Mouse (Mus musculus) CD8-positive naive resting alpha-beta T cell, adult 2 months (primary cell): ENCODE results near the gene Ints6.
"Not testable (repeated sequence)": the region's sequence is repeated elsewhere in the genome, so short reads cannot be mapped to it uniquely, and the experiment has no call there.

Source experiments
- DNase-seq, 2 experiments: peaks; one replicate each; pipeline ENCODE4 v3.0.0; 2022; ENCODE audit warnings: low read depth in 2 of 2, low spot score in 2 of 2

The Ints6 gene

DNA sequence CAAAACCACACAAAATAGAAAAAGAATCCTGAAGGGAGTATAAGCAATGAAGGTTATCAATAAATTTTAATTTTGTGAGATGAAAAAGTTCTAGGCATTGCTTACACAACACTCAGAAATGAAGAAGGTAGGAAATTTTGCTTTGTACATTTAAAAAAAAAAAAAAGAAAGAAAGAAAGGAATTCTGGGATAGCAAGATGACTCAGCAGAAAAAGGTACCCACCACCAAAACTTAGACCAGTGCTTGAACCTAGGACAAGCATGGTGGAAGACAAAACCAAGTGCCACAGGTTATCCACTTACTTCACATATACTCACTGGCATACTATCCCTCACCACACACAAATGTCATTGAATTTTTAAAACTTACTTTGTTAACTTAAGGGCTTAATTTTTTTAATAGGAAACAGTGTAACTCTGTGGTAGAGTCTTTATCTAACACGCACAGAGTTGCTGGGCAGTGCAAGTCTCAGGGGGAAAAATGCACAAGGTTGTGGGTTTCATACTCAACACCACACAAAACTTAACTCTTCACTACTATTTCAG is 5.8 kb downstream of the Ints6 start:
- DNase-seq = no peak

DNA sequence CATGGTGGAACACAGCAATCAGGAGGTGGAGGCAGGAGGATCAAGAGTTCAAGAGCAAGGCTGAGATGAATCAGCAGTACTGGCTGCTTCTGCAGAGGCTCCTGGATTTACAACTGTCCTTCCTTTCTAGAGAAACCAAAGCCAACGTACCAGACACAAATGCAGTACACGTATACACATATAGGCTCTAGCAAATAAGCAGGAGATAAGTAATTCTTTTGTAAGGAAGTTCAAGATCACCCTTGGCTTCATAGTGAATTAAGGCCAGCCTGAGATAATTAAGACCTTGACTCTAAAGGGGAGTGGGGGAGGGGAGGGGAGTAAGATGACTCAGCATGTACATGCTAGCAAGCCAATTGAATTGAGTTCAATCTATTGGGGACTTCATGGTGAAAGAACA is 9.5 kb downstream of the Ints6 start:
- no peak for DNase-seq

DNA sequence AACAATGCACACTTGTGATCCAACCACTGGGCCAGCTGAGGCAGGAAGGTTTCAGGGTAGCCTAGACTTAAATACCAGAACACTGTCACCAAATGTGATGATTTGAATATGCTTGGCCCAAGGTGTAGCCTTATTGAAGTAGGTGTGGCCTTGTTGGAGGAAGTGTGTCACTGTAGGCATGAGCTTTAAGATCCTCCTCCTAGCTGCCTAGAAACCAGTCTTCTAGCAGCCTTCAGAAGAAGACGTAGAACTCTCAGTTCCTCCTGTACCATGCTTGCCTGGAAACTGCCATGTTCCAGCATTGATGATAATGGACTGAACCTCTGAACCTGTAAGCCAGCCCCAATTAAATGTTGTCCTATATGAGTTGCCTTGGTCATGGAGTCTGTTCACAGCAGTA is 25.3 kb downstream of the Ints6 start:
- DNase-seq = no peak

DNA sequence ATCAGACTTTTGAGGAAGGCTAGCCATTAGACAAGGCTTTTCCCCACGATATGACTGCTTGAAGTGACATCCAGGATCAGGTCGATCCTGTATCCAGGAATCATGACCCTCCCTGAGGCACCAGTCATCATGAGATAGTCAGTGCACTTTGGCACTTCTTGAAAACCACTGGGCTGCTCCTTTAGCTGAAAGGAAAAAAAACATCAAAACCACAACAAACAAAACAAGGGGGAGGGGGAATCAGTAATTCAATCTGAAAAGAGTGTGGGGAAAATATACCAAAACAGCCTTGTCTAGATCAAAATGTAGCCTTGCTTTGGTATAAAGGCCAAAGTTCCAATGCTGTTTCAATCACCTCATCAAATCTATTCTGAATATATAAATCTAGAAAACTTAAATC is 27.3 kb downstream of the Ints6 start:
- DNase-seq = no peak

DNA sequence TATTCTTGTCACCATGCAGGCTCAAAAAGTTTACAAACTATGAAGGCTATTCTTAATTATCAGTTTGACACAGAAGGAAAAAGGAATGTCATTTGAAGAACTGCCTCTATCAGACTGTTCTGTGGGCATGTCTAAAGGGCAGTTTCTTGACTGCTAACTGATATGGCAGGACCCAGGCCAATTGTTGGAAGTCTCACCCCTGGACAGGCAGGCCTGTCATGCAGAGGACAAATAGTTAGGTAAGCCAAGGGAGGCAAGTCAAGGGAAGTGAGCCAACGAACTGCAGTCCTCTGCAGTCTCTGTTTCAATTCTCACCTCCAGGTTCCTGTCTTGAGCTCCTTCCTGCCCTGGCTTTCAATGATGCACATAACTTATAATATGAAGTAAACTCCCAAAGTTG is 29.1 kb downstream of the Ints6 start:
- no peak for DNase-seq

DNA sequence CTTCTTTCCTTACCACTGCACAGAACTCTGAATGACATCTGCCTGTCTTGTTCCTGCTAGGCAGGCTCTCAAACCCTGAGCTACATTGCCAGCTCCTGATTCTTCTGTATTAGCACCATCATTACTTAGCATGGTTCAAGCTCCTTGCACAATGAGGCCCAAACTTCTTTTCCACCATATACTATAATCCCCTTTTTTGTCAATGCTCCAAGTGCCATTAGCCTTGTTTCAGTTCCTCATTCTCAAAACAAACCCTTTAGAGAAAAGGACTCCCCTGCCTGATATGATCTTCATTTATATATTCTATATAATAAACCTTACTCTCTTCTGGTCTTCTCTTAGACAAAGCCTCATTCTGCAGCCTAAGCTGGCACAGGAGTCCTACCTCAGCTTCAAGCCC is 36.4 kb downstream of the Ints6 start:
- no peak for DNase-seq

DNA sequence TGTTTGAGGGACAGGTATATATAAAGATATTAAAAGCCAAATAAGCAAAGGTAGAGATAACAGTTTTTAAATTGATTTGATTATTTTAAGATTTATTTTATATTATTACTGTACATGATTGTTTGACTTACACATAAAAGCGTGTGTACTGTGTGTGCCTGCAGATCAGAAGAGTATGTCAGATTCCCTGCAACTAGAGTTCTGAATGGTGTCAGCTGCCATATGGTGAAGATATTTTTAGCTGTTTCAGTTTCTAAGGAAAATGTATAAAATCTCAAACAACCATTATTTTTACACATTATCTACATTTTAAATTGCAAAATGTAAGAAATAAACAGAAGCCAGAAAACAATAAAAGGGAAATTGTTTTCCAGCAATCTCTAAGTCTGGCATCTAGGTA is 39.3 kb downstream of the Ints6 start:
- DNase-seq = no peak

DNA sequence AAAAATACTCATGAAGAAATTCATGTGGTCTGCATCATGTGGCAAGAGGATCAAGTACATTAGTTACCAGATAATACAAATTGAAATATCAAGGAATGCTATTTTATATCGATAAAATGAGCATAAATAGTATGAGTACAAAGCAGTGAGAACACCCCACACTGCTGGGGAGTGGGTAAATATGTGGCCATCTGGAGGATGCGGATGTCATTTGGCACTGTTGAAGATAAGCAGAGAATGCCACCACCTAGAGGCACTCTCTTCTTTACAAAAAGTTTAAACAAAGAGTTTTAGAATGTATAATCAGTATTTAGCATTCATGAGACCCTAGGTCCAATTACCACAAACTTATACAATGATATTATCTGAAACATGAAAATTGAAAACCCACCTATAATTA is 42.8 kb downstream of the Ints6 start:
- DNase-seq = no peak

DNA sequence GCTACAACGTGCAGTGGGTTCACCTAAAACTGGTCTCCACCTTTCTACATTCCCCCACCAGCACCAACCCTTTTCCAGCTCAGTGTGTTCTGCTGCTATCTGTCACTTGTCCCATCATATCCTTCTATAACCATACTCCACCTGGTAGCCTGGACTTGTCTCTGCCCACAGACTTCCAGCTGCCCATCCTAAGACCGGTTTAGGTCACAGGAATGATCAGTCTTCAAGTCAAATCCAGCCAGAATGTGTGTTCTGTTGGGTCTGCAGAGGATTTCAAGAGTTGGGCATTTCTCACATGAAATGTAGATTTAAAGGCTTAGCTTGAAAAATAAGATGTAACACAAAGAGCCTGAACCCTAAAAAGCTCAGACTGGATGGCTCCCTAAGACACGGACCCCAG is 87.3 kb downstream of the Ints6 start:
- DNase-seq = no peak

DNA sequence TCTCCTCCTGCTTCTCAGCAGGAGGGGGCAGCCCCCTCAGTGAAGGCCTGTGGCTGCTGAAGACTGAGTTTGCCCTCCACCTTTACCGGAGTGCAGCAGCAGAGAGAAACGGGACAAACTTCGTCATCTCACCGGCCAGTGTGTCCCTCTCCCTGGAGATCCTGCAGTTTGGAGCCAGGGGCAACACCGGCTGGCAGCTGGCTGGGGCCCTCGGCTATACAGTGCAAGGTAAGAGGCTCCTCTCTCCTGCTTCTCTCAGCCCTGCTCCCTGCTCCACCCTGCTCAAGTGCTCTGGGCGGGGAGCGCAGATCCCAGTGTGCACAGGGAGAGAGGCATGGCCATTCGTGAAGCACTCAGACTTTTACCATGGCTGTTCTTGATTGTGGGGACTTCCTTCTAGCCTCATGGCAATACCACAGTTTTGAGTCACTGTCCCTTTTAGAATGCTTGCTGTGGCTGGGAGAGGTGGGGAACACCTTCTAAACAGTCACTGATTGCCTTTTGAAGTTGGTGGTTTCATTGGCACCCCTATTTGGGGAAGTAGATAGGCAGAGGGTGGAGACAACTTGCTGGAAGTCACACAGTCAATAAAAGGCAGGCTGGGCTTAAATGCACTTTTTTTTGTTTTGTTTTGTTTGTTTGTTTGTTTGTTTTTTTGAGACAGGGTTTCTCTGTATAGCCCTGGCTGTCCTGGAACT is 95.8 kb downstream of the Ints6 start:
- DNase-seq = no peak

DNA sequence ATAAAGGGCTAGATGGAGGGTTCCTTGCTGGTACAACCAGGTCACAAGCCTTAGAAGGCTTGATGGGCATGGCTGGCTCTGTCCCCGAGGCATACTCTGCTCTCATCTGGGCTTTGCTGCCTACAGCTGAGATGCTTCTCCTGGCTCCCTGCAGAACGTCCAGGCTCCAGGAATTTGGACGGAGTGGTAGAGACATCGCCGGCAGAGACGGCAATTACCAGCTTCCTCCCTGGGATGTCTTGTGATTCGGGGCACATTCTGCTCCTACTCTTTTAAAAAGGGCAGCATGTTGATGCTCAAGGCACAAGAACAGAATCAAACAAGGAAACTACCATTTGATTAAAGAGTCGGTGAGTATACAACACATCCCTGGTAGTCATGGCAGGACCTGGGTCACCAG is 97.6 kb downstream of the Ints6 start, which contains the start of gene Serpine3:
Gene Serpine3, plus strand, starts transcription at position 301 of the 400 bp plus-strand sequence.
- no peak for DNase-seq

DNA sequence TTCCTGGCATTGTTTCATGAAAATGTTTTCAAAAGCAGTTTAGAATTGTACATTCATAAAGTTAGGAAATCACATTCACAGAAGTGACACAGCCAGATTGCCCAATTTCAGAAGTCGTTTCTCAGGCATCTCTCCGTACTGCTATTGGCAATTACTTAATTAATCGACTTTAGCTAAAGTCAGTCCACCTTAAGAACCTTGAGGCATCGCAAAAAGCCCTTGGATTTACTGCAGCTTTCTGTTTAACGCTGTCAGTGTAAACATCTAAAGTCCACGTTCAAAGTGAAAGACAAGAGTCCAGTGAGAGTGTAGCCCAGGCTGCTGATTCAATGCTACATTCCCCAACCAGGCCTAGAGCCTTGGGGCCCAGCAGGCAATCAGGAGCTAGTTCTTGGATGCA is 98.6 kb downstream of the Ints6 start:
- no peak for DNase-seq

DNA sequence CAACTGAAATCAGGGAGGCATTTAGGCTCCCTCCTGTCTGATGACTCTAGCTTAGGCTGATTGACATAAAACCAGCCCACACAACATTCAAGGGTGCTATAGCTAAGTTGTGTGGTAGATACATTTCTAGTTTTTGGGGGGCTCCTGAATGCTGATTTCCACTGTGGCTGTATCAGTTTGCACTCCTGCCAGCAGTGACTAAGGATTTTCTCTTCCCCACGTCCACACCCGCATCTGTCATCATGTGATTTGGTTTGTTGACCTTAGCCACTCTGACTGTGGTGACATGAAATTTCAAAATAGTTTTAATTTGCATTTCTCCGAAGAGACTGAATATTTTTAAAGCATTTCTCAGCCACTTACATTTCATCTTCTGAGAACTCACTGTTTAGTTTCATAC is 103.5 kb downstream of the Ints6 start:
- no peak for DNase-seq

DNA sequence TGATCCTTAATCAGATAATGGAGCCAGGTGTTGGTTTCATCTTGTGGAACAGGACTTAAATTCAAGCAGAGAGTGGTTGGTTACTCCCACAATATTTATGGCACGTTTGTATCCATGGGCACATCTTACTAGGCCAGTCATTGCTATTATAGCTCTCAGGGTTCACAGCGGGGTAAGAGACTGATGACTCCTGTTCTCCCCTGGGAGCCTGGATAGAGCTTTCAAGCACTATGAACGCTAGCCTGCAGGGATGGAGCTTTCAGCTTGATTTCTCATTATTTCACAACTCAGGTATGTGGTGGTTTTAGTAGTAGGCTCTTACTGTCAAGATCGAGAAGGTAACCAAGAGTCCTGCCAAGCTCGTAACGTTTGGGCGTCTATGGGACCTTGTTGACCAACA is 105.0 kb downstream of the Ints6 start:
- DNase-seq = no peak

DNA sequence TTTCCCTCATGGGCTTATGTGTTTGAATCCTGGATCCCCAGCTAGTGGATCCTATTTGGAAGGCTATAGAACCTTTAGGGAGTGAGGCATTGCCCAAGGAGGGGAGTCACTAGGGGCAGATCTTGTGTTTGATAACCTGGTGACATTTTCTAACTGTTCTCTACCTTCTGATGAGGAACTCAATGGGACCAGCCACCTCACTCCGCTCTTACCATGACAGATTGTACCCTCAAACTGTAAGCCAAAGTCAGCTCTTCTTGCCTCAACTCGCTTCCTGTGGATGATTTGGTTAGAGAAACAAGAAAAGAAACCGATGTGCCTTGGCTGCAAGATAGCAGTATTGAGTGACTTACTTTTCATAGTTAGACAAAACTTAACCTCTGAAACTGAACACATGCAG is 109.2 kb downstream of the Ints6 start:
- no peak for DNase-seq

DNA sequence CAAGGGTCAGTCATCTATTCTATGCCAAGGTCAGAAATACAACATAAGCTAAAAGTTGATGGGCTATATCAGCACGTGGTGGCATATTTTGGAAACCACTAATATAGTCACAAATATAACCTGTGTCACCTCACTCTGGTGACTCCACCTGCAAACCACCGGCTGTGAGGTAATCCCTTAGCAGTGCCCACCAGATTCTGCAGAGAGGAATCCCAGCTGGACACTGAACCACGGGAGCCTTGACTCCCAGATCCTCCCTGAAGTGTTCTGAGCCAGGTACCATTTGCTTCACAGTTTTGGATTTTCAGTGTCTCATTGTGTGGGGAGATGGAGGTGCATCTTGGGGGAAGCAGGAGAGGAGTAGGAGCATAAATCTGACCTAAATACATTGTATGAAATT is 110.6 kb downstream of the Ints6 start:
- no peak for DNase-seq

DNA sequence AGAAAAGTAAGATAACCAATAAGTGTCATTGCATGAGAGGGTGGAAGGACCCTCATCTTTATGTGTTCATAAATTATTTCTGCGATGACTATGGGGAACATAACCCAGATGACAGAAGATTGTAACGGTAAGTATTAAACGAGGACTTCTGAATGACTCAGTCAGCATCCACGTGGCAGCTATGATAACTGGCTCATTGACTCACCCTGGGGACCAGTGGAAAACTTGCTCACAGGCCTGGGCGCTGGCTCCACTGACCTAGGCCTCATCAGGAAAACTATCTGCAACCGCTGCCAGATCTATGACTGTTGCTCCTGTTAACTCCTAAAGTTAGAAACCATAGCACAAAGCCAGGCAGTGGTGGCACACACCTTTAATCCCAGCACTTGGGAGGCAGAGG is 112.6 kb downstream of the Ints6 start:
- no peak for DNase-seq

DNA sequence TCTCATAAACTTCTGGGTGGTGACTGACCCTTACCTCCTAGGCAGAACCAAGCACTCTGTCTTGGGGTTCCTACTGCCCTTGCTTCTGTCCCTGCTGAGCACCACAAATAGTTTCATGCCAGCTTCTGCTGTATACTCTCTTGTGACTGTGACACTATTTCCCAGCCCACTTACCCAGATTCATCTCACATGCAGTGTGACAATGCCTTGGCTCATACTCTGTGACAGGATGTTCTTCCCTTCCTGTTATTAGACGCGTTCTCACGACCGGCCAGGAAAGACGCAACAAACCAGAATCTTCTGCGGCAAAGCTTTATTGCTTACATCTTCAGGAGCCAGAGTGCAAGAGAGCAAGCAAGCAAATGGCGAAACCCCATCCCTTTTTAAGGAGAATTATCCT is 118.6 kb downstream of the Ints6 start:
- not testable (repeated sequence) for DNase-seq

DNA sequence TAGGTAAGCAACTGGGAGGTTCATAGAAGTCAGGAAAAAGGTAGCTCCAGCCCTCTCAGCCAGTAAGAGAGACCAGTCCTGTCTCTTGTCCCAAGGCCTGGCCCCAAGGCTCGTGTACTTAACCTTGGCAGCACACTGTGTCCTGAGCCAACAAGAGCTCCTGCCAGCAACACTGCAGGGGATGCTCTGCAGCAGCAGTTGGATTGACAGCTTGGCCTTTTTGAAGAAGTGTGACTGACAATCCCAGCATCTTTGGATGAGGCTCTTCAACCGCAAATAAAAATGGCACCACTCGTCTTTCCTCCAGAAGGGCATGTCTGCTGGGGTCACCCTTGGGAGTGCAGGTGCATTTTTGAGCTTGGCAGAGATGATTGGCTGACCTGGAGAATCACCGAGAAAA is 120.6 kb downstream of the Ints6 start:
- no peak for DNase-seq

DNA sequence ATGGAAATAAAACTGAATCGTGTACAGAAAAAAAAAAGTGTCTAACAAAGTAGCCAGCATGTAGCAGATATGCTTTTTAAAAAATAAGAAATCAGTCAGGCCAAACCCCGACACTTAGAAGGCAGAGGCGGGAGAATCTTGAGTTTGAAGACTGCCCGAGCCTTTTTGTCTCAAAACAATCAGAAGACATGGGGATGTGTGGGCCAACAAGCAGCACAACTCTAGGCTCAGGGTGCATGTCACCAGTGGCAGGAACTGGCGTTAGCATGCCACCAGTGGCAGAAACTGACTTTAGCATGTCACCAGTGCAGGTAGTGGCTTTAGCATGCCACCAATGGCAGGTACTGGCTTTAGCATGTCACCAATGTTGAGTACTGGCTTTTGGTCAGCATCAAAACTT is 121.4 kb downstream of the Ints6 start:
- no peak for DNase-seq

DNA sequence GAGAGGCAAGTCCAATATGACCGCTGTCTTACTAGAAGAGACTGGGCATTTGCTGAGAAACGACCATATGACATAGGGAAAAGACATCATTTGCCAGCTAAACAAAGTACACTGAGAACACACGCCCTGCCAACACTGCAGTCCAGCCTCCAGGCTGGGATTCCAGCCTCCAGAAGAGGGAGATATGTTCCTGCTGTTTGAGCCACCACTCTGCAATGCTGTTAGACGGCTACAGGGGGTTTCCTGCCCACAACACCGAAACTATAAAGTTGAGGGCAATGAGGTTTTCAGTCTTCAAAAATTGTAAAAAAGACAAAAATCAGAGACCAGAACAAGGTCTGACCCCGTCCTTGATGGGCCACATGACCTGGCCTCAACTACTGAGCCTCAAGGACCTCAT is 121.9 kb downstream of the Ints6 start:
- no peak for DNase-seq

DNA sequence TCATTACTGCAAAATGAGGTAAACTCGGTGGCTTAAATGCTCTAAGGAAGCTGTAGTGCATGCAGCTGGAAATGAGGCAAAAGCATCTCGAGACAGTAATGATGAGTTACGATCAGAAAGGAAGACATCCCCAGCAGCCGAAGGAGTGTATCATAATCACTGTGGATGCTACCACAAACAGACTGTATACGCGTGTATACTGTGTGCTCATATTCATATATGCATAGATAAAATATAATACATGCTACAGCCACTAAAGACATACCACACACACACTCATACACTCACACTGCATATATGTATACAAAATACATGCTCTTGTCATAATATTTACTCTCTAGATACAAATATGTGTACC is 122.6 kb downstream of the Ints6 start:
- no peak for DNase-seq
